Mouse (Mus musculus): ENCODE data around the gene Sprtn.

Gene Sprtn

DNA sequence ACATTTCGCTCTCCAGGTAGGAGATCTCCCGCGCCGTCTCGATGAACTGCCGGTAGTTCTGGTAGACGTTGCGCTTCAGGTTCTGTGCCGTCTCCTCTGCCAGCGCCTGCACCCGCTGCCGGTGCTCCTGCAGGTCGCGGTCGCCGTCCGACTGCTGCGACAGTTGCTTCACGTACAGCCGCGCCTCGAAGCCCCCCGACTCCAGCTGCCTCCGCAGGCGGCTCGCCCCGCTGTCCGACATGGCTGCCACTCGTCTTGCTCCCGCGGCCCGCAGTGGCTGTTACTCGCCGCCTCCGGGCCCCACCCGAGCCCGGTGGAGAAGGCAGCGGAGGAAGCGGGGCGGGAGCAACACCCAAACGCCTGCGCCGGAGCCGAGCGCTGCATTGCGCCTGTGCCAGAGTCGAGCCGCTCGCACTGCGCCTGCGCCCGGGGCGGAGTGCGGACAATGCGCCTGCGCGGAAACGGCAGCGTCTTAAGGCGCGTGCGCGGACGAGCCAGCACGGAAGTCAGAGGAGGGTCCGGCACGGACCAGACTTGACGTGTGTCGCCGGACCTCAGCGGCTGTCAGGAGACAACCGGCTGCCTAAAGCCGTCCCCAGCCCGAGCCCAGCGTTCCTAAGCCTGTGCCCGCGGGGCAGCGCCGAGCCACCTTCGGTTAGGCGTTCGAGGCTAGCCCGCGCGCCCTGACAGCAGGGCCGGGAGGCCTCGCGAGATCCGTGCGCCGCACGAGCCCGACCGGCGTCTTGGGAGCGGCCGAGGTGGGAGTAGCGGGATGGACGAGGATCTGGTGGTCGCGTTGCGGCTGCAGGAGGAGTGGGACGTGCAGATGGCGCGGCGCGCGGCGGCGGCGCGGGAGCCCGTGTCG lies at the start of gene Sprtn, which contains the start of gene Exoc8:
Sprtn (plus strand) TSS at position 501 of the 865 bp plus-strand sequence.
Exoc8 (minus strand) TSS at position 320 of the 865 bp plus-strand sequence.
- peak; percentile 83 for ATAC-seq (ENCODE audit: insufficient number of reproducible peaks, low FRiP score, low TSS enrichment)

DNA sequence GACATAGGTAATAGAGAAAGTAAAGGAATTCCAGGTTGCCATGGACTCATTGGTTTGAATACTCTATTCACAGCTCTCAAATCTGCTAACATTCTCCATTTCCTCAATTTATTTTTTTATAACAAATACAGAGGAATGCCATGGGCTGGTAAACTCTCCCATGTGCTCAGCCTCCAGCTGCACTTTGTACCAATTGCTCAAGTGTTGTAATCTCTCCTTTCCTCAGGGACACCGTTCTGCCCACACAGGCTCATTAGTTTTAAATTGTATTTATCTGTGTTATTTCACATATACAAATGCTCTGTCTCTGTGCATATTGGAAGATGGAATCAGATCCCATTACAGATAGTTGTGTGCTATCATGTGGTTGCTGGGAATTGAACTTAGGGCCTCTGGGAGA lies 44.2 kb upstream of the Sprtn start:
- ATAC-seq (ENCODE audit: insufficient number of reproducible peaks, low FRiP score, low TSS enrichment) = no peak

DNA sequence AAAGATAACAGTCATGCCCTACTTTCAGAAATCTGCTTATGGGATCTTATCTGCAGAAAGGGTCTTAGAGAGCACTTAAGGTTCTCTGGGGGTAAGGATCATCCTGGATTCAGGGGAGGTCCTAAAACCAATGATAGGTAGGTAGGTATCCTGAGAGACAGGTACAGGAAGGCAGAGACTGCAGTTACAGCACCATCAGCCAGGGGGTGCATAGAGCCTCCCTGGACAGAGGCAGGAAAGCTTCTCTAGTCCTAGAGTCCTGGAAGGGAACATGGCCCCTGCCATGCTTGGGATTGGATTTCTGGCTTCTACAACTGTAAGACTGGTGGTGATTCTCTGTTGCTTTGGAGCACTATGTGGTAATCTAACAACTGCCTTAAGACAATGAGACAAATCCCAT lies 38.2 kb upstream of the Sprtn start:
- no peak for ATAC-seq (ENCODE audit: insufficient number of reproducible peaks, low FRiP score, low TSS enrichment)

DNA sequence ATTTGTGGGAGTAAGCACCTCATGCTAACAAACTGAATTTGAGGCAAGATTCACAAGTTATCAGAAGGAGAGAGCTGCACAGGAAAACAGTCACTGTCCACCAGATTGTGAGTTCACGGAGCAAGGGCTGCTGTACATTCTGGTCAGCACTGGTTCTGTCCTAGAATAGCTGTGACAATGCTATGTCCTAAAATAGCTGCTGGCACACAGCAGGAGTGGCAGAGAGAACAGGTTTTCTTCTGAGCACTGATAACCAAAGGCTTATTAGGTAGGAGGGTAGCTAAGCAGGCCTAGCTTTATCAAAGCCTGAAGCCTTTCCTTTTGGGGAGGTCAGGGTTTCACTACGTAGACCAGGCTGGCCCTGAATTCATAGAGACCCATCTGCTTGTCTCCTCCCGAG lies 37.5 kb upstream of the Sprtn start:
- ATAC-seq (ENCODE audit: insufficient number of reproducible peaks, low FRiP score, low TSS enrichment) = 0 out of 2 replicates have a peak, but pooled peaks have one; percentile 32

DNA sequence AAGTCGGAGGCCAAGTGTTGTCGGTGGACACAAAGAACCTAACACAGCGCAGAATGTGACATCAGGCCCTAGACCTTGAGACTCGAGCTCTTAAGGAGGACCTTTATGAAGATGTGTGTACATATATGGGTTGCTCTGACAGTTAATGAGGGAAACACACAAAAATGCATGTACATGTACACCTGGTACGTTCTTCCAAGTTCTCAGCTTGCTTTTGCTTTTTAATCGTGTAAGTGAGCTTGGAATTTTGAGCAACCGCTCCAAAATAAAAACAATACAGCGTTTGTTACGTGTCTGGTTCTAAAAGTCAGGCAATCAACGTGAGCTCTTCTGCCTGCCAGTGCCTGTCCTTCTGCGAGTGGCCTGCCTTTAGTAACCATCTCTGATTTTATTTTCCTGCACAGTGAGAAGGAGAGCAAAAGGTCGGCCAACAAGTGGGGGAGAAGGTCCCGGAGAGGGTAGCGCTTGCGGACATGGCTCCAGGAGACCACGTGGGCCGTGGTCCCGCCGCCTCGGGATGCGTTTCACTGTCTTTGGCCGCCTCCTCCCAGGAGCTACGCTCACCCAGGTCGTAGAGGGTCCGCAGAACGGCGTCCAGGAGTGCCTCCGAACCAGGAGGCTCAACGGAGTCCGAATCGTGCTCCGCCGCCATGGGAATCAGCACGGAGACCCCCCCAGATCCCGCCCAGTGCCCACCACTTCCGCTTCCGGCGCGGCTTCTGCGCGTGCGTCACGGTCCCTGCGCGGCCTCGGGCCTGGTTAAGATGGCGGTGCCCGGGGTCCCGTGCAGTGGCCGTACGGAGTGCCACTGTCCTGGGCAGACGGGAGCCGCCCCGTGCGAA lies 35.1 kb upstream of the Sprtn start, which contains the start of the genes Gnpat and 2810004N23Rik:
Gnpat (plus strand) TSS at position 713 of the 842 bp plus-strand sequence.
2810004N23Rik (minus strand) TSS at position 800 of the 842 bp plus-strand sequence.
- peak; percentile 91 for ATAC-seq (ENCODE audit: insufficient number of reproducible peaks, low FRiP score, low TSS enrichment)

DNA sequence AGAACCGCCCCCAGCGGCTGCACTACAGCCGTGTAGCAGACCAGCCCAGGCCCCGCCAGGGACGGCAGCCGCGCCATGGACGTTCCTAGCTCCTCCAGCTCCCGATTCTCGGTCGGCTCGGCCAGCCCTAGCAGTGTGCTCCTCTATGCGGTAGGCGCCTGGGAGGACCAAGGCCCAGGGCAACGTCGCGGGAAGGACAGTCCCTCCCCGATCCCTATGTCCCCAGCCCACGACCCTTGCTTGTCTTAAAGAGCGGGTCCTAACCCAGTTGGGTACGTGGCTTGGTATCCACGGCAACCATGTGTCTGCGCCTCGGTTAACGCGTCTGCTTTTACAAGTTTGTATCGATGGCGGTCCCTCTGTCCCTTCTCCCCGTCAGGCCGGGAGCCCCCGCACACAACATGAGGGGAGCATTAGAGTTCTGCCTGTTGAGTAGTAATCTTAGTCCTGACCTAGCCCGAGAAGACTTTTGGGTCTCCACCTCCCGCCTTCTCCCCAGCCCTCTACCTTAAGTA lies 34.5 kb upstream of the Sprtn start:
- peak; percentile 67 for ATAC-seq (ENCODE audit: insufficient number of reproducible peaks, low FRiP score, low TSS enrichment)

DNA sequence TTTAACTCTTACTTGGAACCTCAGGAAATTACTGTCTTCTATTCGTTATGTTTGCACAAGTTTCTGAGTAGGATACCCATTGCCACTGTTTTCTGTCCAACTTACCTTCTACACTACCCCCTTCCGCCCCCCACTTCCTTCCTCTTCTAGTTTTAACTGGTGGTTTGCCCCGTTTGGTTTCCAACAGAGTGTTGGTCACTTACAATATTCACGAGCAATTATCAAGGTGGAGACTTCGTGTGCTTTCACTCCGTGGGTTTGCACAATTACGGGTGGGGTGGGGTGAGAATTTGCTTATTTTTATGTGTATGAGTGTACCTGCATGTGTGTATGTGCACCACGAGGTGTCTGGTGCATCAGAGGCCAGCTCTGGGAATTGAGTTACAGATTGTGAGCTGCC lies 34.0 kb upstream of the Sprtn start:
- ATAC-seq (ENCODE audit: insufficient number of reproducible peaks, low FRiP score, low TSS enrichment) = no peak

DNA sequence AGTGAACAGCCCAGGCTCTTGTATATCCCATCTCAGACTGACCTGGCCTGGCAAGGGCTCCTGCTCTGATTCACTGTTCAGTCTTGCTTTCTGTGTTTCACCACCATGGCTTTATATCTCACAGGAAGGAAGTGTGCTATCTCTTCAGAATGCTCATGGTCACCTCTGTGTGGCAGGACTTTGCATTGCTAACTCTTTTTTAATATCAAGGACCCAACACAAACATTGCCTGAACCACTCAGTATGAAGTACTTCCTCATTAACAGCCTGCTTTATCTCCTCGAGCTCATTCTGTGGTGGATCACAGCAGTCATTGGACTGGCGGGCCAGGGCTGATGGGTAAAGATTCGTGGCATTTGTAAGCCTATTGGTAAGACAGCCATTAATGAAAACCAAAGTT lies 31.0 kb upstream of the Sprtn start:
- no peak for ATAC-seq (ENCODE audit: insufficient number of reproducible peaks, low FRiP score, low TSS enrichment)

DNA sequence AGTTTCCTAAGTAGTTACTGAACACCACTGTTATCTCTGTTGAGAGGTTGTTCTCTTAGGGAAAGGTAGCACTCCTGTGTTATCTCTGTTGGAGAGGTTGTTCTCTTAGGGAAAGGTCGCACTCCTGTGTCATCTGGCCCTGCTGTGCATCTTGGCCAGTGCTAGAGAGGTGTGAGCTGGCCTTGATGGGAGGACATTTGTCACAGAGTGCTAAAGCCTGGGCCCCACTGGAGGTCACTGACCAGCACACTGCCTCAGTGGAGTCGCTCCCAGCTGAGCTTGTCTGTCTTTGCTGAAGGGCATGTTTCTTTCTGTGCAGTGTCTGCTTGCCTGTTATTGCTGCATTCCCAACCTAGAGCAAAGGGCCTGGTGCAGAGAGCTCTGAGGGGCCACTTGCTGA lies 30.6 kb upstream of the Sprtn start:
- ATAC-seq (ENCODE audit: insufficient number of reproducible peaks, low FRiP score, low TSS enrichment) = no peak

DNA sequence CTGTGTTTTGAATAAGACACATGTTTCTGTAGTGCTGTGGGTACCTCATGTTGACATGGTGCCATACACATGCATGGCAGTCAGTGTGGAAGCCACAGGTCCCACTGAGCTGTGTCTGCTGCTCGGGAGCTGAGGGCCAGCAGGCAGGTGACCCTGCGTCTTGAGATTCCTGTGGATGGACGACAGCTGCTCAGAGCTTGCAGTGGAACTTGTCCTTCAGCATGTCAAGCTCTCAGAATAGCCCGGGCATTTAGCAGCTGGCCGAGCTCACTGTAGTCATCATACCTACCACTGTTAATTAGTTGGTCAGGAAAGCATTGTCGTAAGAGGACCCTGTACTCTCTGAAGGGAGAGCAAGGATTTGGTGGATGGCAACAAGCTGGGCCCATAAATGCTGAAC lies 28.0 kb upstream of the Sprtn start:
- ATAC-seq (ENCODE audit: insufficient number of reproducible peaks, low FRiP score, low TSS enrichment) = no peak

DNA sequence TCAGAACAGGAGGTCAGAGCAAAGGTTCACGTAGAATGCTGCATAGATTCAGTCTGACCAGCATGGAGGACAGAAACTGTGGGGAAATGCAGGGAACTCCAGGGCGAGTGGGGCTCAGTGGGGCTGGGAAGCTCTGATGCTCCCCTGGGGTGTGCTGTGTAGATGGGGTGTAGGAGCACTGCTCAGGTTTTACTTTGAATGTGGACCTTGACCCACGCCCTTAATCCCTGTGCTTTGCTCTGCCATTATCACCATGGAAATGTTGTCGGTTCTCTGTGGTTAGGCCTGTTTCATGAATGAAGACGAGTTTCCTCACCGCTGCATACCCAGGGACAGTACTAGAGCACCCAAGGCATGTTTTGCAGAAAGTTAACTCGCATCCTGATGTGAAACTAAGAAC lies 26.2 kb upstream of the Sprtn start:
- ATAC-seq (ENCODE audit: insufficient number of reproducible peaks, low FRiP score, low TSS enrichment) = no peak

DNA sequence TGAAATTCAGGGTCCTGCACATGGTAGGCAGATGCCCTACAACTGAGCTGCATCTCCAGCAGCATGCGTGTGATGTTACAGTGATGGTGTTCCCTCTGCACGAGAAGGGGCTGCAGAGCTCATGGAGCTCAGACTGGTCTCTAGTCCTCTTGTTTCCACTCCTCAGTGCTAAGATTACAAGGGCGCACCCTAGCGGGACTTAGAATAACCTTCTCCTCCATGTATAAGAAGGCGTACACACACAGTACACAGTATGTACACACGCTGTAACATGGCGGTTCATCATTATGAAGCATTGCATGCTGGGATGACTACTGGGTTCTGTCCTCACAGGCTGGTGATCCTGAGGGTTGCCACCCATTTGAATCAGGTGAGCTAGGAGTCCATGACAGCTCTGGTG lies 25.6 kb upstream of the Sprtn start:
- no peak for ATAC-seq (ENCODE audit: insufficient number of reproducible peaks, low FRiP score, low TSS enrichment)

DNA sequence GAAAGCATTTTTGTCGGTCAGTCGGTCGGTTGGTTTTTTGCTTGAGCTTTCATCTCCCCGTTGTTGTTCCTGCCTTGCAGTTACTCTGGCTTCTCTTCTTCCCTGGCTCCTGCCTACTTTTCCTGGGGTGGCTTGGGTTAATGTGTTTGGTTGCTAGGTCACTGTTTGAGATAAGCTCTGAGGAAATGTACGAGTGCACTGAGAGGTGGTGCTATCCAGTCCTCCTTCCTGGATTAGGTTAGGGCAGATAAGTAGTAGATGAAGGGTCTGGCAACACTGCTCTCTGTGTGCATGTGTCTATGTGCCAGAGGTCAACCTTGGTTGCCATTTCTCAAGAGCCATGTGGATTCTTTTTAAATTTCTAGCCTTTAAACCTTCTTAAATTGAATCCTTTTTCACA lies 25.0 kb upstream of the Sprtn start:
- no peak for ATAC-seq (ENCODE audit: insufficient number of reproducible peaks, low FRiP score, low TSS enrichment)

DNA sequence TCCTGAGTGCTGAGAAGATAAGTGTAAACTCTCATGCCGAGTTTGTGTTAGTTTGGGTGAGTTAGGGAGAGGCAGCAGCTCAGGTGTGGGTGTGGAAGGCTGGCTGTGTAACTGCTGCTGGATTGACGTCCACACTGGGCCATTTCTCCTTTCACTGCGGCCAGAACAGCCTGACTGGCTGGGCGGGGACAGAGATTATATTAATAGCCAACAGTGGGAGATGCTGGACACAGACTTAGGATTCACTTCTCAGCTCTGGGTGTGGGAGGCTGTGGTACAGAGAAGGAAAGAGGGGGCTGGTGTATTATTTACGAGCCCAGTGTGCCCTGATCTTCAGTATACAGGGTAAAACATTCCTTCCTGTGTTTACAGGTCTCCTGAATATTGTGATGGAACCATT lies 19.5 kb upstream of the Sprtn start:
- no peak for ATAC-seq (ENCODE audit: insufficient number of reproducible peaks, low FRiP score, low TSS enrichment)

DNA sequence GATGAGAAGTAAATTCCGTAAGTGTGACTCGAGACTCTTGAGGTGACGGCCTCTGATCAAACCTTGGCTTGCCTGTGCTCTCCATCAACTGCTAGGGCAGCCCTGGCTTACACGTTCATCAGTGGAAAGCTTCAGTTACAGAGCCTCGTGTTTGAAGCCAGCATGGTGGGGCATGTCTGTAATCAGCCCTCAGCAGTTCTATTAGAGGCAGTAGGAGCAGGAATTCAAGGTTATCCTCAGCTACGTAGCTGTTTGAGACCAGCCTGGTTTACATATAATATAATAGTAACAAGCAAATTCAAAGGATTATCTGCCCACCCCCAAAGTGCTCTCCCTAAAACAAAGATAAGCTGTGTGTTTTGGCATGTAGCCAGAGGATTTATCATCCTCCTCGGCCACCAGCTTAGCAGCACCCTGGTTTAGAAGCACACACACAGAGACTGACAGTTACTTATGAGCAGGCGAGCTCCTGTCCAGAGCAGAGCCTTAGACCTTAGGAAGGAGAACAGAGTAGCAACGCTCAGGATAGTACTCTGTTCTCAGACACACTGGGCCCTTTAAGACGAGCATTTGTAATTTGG lies 18.6 kb upstream of the Sprtn start:
- no peak for ATAC-seq (ENCODE audit: insufficient number of reproducible peaks, low FRiP score, low TSS enrichment)

DNA sequence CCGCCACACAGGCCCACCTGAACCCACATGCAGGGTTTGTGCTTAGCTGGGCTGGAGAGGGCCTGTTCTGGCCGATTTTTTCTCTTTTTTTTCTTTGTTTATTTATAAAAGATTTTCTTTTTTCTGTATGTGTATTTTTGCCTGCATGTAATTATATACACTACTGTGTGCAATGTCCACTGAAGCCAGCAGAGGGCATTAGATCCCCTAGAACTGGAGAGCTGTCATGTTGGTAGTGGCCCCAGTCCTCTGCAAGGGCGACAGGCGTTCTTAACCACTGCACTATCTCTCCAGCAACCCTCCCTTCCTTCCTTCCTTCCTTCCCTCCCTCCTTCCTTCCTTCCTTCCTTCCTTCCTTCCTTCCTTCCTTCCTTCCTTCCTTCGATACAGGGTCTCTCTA lies 9.3 kb upstream of the Sprtn start:
- ATAC-seq (ENCODE audit: insufficient number of reproducible peaks, low FRiP score, low TSS enrichment) = no peak

DNA sequence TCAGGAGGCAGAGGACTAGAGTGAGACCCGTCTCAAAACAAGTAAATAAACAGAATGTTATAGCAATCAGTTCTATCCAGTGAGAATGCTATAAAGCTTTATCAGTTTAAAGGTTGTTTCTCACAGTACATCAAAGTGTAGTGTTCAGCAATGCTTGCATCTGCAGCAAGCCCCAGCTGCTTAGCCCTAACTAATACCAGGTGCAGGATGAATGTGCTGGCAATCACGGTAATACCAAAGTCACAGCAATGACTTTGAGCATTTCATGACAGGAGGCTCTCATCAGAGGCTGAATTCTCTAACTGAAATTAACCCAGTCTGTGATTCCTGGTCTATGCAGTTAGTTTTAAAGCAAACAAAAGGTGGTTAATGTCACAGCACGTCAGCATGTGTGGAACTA lies 5.1 kb upstream of the Sprtn start:
- no peak for ATAC-seq (ENCODE audit: insufficient number of reproducible peaks, low FRiP score, low TSS enrichment)

DNA sequence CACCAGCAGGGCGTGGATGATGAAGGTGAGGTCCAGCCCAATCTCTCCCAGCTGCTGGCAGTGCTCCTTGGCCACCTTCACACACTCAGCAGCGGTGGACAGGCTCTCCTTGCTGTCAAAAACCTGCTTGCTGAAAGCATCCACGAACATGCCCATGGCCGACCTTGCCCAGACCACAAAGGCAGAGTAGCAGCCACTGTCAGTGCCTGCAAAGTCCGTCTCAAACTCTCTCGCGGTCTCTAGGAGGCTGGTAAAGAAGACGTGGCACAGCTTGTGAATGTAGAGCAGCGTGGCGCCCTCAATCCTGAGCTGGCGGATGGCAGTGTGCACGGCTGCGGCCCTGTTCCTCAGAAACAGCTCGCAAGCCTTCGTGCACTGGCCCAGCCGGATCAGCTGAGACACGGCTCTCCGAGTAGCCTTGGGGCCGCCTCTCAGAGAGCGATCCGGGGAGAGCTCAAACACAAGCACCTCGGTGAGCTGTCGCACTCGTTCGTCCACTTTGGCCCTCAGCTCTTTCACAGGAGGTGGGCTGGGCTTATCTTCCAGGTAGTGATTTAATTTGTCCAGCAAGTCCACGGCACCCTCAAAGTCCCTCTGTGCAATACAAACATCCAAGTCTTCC lies 1.6 kb upstream of the Sprtn start:
- no peak for ATAC-seq (ENCODE audit: insufficient number of reproducible peaks, low FRiP score, low TSS enrichment)

DNA sequence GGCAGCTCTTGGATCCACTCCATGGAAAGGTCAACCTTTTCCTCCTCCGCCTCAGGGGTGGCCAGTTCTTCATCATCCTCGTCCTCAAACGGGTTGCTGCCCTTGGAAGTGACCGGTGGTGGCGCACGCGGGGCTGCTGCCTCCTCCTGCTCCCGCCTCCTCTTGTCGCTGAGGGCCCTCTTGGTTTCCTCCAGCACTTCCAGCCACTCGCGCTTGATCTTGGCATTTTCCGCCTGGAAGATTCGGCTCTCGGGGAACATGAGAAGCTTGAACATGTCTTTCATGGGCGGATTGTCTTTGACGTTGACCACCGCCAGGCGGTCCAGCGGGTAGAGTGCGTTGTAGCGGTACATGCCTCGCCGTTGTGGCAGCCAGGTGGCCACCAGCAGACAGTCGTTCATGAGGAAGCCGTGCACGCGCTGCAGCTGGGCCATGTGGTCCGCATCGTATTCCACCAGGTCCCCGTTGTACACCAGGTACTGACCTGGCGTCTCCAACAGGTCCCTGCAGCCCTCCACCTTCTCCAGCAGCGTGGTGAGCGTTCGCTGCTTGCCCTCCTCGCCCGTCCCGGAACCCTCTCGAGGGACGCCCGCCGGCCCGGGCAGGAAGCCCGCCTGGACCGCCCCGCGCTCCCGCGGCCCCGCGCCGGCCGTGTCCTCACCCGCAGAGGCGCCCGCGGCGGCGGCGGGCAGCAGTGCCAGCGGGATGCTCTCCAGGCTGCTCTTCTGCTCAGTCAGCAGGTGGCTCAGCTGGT lies 877 bp upstream of the Sprtn start:
- peak; percentile 57 for ATAC-seq (ENCODE audit: insufficient number of reproducible peaks, low FRiP score, low TSS enrichment)

Data from cerebellum, adult (tissue).